Mouse (Mus musculus): Measurements from ENCODE around the gene Ormdl1.
"Not testable (repeated sequence)": the region's sequence is repeated elsewhere in the genome, so short reads cannot be mapped to it uniquely, and the experiment has no call there.

The Ormdl1 gene

DNA sequence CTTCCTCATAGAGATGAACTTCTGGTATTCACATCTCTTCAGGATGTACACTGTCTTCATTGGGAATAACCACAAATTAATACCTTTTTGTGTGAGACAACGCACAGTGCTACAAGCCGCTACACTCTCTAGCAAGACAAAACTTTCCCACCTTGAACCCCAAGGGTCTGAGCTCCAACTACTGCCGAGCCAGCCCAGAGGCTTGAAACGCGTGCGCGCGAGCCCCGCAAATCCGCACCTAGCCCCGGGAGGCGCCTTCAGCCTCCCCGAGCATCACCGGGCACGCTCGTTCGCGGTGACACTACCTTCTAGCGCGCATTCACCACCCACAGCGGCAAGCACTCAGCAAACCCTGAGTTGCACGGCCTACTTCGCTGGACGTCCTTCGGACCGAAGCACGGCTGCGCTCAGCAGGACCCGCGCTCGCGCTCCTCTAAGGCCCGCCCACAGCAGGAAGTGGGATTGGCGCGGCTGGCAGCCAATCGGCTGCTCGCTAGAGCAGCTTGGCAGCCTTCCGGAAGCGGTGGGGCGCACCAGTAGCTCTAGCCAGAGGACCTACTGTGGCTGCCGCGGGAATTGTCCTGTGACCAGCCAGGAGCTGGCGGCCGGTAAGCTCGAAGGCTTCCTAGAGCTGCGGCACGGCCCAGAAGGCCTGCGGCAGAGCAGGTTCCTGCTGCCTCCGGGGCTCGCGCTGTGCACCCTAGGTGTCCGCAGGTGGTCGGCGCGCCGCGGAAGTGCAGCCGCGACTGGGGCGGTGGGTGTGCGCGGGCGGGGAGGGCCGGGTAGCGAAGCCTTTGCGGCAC lies at the start of gene Ormdl1, which contains the start of the genes Pms1 and Gm28778:
Gene Ormdl1 (plus strand): TSS at position 515 of the 803 bp plus-strand sequence.
Gene Pms1 (minus strand): TSS at position 438 of the 803 bp plus-strand sequence.
Gene Gm28778 (plus strand): TSS at position 531 of the 803 bp plus-strand sequence.
- in situ Hi-C loops (cut with MboI, MseI), result no loop called here

DNA sequence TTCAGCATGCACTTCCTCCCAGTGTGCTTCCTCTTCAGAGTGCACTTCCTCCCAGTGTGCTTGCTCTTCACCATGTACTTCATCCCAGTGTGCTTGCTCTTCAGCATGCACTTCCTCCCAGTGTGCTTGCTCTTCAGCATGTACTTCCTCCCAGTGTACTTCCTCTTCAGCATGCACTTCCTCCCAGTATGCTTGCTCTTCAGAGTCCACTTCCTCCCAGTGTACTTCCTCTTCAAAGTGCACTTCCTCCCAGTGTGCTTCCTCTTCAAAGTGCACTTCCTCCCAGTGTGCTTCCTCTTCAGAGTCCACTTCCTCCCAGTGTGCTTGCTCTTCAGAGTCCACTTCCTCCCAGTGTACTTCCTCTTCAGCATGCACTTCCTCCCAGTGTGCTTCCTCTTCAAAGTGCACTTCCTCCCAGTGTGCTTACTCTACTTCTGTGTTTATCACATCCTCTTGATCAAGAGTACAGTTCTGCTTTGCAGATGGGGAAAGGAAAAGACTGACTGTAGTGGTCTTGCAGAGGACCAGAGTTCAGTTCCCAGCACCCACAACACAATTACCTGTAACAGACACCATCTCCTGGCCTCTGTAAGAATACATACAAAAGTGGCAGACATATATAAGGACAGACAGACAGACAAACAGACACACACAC lies 31.8 kb upstream of the Ormdl1 start:
- in situ Hi-C loops (cut with MboI, MseI), result not testable (repeated sequence)

DNA sequence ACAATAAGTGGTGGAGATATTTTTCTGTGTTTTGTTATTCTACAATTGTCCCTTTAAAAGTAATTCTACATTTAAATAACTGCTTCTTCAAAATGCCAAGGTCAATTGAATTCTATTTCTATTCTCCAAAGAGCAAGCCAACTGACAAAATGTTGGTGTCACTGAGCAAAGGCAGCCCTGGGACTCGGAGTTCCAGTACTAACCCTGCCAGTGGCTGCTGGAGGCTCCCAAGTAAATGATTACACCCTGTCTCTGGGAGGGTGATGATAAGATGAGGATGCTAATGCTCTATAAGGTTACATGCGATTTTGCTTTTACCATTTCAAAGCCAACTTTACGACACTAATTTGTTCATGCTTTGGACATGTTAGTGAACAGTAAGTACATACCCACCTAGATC lies 27.0 kb upstream of the Ormdl1 start:
- in situ Hi-C loops (cut with MboI, MseI), result loop anchor here in 1 of 2 experiments (10.0 kb wide), 1 partner anchor 45 kb away; no protein-coding TSS in a partner anchor

- in situ Hi-C loops (cut with MboI, MseI), result loop anchor here in 1 of 2 experiments (10.0 kb wide), 1 partner anchor 48 kb away; no protein-coding TSS in a partner anchor
These were observed 24.2 kb upstream of the Ormdl1 start for GRCm38 (mm10) chr1:53272646-53273045.

- in situ Hi-C loops (cut with MboI, MseI), result loop anchor here in 1 of 2 experiments (5.0 kb wide), 1 partner anchor 61 kb away; the partner anchor contains the start of genes Asdurf, Asnsd1 and Gm28551
These were observed 5.7 kb upstream of the Ormdl1 start for GRCm38 (mm10) chr1:53291197-53291596.

DNA sequence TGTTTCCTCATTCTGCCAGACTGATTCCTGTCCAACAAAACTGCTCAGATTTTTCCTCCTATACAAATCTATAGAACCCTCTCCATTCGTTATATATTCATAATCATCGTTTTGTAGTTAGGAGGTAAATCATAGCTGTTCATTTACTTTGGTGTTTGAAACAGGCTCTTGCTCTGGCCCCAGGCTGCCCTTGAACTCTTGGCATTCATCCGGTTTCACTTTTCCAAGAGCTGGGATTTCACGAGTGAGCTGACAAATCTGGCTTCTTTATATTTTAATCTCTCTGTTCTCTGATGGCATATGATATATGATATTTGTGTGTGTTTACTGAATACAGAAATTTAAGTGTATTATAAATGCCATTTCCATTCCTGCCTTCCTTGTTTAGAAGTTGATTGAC lies 3.6 kb downstream of the Ormdl1 start:
- in situ Hi-C loops (cut with MboI, MseI), result loop anchor here in 1 of 2 experiments (10.0 kb wide), 1 partner anchor 1924 kb away; the partner anchor contains the start of gene Rftn2

- in situ Hi-C loops (cut with MboI, MseI), result no loop called here
These were observed 16.4 kb downstream of the Ormdl1 start, which contains the start of gene Osgepl1 for GRCm38 (mm10) chr1:53312989-53313967. TSS of gene Osgepl1 (plus strand) at chr1:53313624.

GRCm38 (mm10) chr1:53321662-53322344 lies 24.9 kb downstream of the Ormdl1 start:
- in situ Hi-C loops (cut with MboI, MseI), result no loop called here

GRCm38 (mm10) chr1:53323254-53323653 lies 26.4 kb downstream of the Ormdl1 start:
- in situ Hi-C loops (cut with MboI, MseI), result no loop called here

DNA sequence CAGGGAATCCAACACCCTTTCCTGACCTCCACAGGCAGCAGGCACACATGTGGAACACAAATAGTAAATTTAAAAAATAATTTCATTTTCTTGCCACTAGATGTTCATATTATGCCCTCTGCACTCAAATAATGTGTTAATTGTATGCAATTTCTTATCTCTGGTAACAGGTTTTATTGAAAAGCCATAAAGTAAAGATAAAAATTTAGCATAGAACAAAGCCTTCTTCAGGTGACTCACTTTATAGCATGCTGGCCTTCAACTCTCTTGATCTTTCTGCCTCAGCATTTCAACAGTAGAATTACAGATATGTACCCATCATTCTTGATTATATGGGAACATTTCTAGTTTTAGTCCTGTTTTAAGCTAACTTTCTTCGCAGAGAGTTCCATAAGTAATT lies 27.4 kb downstream of the Ormdl1 start:
- in situ Hi-C loops (cut with MboI, MseI), result no loop called here

GRCm38 (mm10) chr1:53324827-53325494 lies 28.1 kb downstream of the Ormdl1 start:
- in situ Hi-C loops (cut with MboI, MseI), result no loop called here

DNA sequence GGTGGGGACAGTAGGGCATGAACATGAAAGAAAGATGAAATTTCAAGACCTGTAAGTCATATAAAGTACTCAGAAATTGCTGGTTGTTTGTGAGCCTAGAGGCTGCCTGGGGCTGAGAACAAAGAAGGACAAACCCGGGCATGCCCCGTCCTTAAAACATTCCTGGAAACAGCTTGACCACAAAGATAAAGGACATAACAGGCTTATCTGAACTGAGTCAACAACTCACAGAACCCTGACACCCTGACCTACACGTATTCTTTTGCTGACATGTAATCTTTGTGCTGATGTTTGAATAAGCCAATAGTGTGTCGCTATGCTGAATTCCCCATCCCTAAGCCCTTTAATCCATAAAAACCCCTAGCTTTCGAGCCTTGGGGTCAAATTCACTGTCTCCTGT lies 36.6 kb downstream of the Ormdl1 start:
- in situ Hi-C loops (cut with MboI, MseI), result not testable (repeated sequence)

GRCm38 (mm10) chr1:53335465-53335864 lies 38.6 kb downstream of the Ormdl1 start:
- in situ Hi-C loops (cut with MboI, MseI), result no loop called here

DNA sequence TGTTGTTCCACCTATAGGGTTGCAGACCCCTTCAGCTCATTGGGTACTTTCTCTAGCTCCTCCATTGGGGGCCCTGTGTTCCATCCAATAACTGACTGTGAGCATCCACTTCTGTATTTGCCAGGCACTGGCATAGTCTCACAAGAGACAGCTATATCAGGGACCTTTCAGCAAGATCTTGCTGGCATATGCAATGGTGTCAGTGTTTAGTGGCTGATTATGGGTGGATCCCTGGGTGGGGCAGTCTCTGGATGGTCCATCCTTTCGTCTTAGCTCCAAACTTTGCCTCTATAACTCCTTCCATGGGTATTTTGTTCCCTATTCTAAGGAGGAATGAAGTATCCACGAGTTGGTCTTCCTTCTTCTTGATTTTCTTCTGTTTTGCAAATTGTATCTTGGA lies 40.5 kb downstream of the Ormdl1 start:
- in situ Hi-C loops (cut with MboI, MseI), result not testable (repeated sequence)

DNA sequence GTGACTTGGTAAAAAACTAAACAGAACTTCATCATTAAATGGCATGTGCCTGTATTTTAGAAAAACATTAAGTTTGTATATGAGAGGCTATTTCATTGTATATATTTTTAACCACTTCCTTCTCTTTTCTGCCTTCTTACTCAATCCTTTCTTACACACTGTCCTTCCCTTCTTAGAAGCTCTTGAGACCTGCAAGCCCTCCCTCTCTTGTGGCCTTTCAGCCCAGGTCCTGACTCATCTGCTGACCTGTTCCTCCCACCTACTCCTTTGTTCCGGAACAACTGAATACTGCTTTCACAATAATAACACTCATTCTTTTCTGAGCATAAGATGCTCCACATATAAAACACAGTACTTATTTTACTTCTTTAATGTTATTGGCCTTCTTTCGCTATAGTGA lies 44.2 kb downstream of the Ormdl1 start:
- in situ Hi-C loops (cut with MboI, MseI), result loop anchor here in 1 of 2 experiments (10.0 kb wide), 1 partner anchor 1716 kb away; no protein-coding TSS in a partner anchor

DNA sequence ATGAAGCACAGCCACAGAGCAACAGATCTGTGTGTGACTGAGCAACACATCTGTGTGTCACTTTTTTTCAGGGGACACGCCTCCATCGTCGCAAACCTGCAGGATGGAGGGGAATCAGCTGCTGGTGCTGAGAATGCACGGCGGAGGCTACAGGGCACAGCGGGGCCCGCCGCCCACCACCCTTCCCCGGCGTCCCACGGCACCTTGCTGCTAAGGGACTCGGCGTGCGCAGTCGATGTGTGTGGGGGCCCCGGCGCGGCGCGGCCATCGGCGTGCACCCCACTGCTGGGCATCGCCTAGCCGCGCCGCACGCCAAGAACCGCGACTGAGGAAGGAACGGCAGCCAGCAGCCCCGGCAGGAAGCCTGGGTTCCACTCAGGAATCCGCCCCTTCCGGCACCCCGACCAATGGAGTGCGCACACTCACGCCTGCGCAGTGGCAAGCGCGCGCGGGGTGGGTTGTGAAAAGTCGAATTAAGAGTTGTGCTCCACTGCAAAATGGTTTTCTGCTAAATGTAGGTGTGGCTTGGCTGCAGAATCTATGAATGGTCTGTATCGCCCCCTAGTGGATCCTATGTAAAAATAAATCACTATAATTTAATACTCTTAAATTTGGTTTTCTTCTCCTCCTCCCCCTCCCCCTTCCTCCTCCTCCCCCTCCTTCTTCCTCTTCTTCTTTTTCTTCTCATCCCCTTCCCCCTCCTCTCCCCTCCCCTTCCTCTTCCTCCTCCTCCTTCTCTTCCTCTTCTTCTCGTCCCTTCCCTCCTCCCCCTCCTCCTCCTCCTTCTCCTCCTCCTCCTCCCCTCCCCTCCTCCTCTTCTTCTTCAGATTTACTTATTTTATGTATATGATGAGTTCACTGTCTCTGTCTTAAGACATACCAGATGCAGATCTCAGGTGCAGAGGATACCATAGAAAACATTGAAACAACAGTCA lies 55.7 kb downstream of the Ormdl1 start, which contains the start of the genes Asdurf, Gm28551 and Asnsd1:
Gene Asdurf (minus strand): TSS at position 293 of the 935 bp plus-strand sequence.
Gene Gm28551 (minus strand): TSS at position 341 of the 935 bp plus-strand sequence.
Gene Asnsd1 (minus strand): TSS at position 426 of the 935 bp plus-strand sequence.
- in situ Hi-C loops (cut with MboI, MseI), result loop anchor here in 1 of 2 experiments (5.0 kb wide), 1 partner anchor 60 kb away; no protein-coding TSS in a partner anchor

DNA sequence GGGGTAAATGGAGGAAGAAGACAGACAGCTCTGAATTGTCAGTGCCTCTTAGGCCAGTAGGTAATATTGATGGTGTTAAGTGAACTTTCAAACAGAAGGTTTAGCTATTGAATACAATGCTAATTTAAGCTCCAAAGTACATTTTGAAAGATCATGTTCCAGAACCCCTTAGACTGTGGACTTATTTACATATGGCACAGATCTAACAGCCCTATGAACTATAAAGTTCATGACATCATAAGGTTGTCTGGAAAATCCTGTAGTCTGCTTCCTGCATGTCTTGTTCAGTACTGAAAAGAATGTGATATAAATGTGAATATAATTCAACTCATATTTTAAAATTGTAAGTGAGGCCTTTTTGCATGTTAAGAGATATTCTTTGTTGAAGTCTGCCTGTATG lies 62.1 kb downstream of the Ormdl1 start:
- in situ Hi-C loops (cut with MboI, MseI), result loop anchor here in 1 of 2 experiments (5.0 kb wide), 1 partner anchor 302 kb away; no protein-coding TSS in a partner anchor

Measured in T-helper 17 cell (primary cell).